12 mouse cellular contexts compared by ENCODE assay signal in genomic region chr5:149392420-149392988, GRCm38 (mm10). TPM values are rescaled to one million over a fixed set of nuclear protein-coding genes. Genes with fewer than 3 reads are reported as not detected.
A peak's percentile ranks its signal among the peaks of the same experiment; 100 is the strongest.
DNase-seq lines count a peak whose midpoint lies in the region; ATAC-seq and TF ChIP-seq lines count a peak whose summit lies in the region.
"Had no signal": no experiment of that assay in that cellular context is flagged by ENCODE, and none has a peak within 500 bp of the region (broad histone marks: within the 10 kb centered on the region; RNA-seq: fewer than 3 reads in every experiment).

No protein-coding gene starts in this region.

- peak; percentile 25; the same call in 1 of the 2 replicates for TF ChIP-seq CTCF in kidney, postnatal 0 days (IDR thresholded peaks at IDR 0.05; ENCODE audit: low read depth)
- TF ChIP-seq CTCF in stomach, postnatal 0 days (IDR thresholded peaks at IDR 0.05; ENCODE audit: low read depth), result peak; percentile 55

- H3K9ac ChIP-seq in kidney, postnatal 0 days (ENCODE audit: low read depth, low read length), result no peak overlapping the region
- H3K9ac ChIP-seq in embryonic facial prominence, embryonic 14.5 days (ENCODE audit: low read depth, low read length), result no peak overlapping the region
- H3K9ac ChIP-seq in stomach, postnatal 0 days (ENCODE audit: low read length), result no peak overlapping the region
- H3K9ac ChIP-seq: heart, embryonic 15.5 days had no signal

- H3K36me3 ChIP-seq in kidney, postnatal 0 days (ENCODE audit: insufficient read depth, low read length), result no peaks in the 10 kb centered on the region
- no peaks in the 10 kb centered on the region for H3K36me3 ChIP-seq in embryonic facial prominence, embryonic 14.5 days (ENCODE audit: control insufficient read depth, insufficient read depth, low read length)
- H3K36me3 ChIP-seq in stomach, postnatal 0 days (ENCODE audit: control insufficient read depth, insufficient read depth, low read length), result no peaks in the 10 kb centered on the region
- H3K36me3 ChIP-seq: heart, embryonic 15.5 days had no signal

- H3K27me3 ChIP-seq in kidney, postnatal 0 days (ENCODE audit: insufficient read depth, low read length), result no peaks in the 10 kb centered on the region
- no peaks in the 10 kb centered on the region for H3K27me3 ChIP-seq in embryonic facial prominence, embryonic 14.5 days (replicated peaks; ENCODE audit: control insufficient read depth, insufficient read depth, low read length)
- H3K27me3 ChIP-seq in stomach, postnatal 0 days (ENCODE audit: control insufficient read depth, insufficient read depth, low read length), result no peaks in the 10 kb centered on the region
- H3K27me3 ChIP-seq: heart, embryonic 15.5 days had no signal

- DNase-seq in kidney, postnatal 0 days (ENCODE audit: low spot score), result no peak
- DNase-seq in kidney, adult 9 months, result no peak
- DNase-seq in thymus, postnatal 4 days, result peak; percentile 38
- no peak for DNase-seq in thymus, adult 18-20 months
- DNase-seq in embryonic facial prominence, embryonic 14.5 days (ENCODE audit: low spot score), result peak; percentile 56
- no peak for DNase-seq in stomach, postnatal 0 days (ENCODE audit: low spot score)
- no peak for DNase-seq in spleen, adult 18-20 months
- DNase-seq in left cerebral cortex, adult 9 months (ENCODE audit: low spot score in 2 of 2), result no peak
- DNase-seq: cerebellum, adult 8-10 months; right cerebral cortex, adult 18-20 months; thymus, postnatal 25 days had no signal

- H3K4me2 ChIP-seq in kidney, postnatal 0 days (ENCODE audit: low read length), result no peak overlapping the region
- 0 out of 2 replicates have a peak overlapping the region, but pooled peaks have one; percentile 0 for H3K4me2 ChIP-seq in embryonic facial prominence, embryonic 14.5 days (ENCODE audit: low read depth, low read length)
- no peak overlapping the region for H3K4me2 ChIP-seq in stomach, postnatal 0 days (replicated peaks; ENCODE audit: low read depth)

- no peak for TF ChIP-seq EP300 in stomach, postnatal 0 days (optimal IDR thresholded peaks at IDR 0.05)

- H3K4me3 ChIP-seq in kidney, postnatal 0 days (replicated peaks; ENCODE audit: low read depth, low read length), result no peak overlapping the region
- H3K4me3 ChIP-seq in embryonic facial prominence, embryonic 14.5 days (ENCODE audit: low read depth, low read length), result no peak overlapping the region
- H3K4me3 ChIP-seq in stomach, postnatal 0 days (ENCODE audit: low read depth, low read length), result no peak overlapping the region
- H3K4me3 ChIP-seq: heart, embryonic 15.5 days had no signal

- H3K4me1 ChIP-seq in kidney, postnatal 0 days (replicated peaks; ENCODE audit: insufficient read depth, low read length), result 0 out of 2 replicates have a peak, but pooled peaks cover 7% of the 10 kb centered on the region
- peaks cover 20% of the 10 kb centered on the region for H3K4me1 ChIP-seq in embryonic facial prominence, embryonic 14.5 days (ENCODE audit: control insufficient read depth, insufficient read depth, low read length)
- no peaks in the 10 kb centered on the region for H3K4me1 ChIP-seq in stomach, postnatal 0 days (replicated peaks; ENCODE audit: control insufficient read depth, insufficient read depth)

- 64% methylated on average over 6 of the region's 6 CpGs for WGBS in kidney, postnatal 0 days
- WGBS in embryonic facial prominence, embryonic 14.5 days, result 30% methylated on average over 6 of the region's 6 CpGs
- WGBS in stomach, postnatal 0 days, result 41% methylated on average over 6 of the region's 6 CpGs

- ATAC-seq in kidney, postnatal 0 days (replicated peaks; ENCODE audit: low FRiP score, low read depth), result no peak
- ATAC-seq in embryonic facial prominence, embryonic 14.5 days (ENCODE audit: low read depth), result peak; percentile 45; the same call in 1 of the 2 replicates
- ATAC-seq in stomach, postnatal 0 days (ENCODE audit: low FRiP score, low TSS enrichment), result no peak

- H3K27ac ChIP-seq in kidney, postnatal 0 days, result no peak overlapping the region
- H3K27ac ChIP-seq in embryonic facial prominence, embryonic 14.5 days (replicated peaks; ENCODE audit: low read depth, low read length), result no peak overlapping the region
- 0 out of 2 replicates have a peak overlapping the region, but pooled peaks have one; percentile 20 for H3K27ac ChIP-seq in stomach, postnatal 0 days (replicated peaks)

- H3K9me3 ChIP-seq in kidney, postnatal 0 days (replicated peaks; ENCODE audit: low read length), result peaks cover 3% of the 10 kb centered on the region
- no peaks in the 10 kb centered on the region for H3K9me3 ChIP-seq in embryonic facial prominence, embryonic 14.5 days (ENCODE audit: control insufficient read depth, low read length)
- no peaks in the 10 kb centered on the region for H3K9me3 ChIP-seq in stomach, postnatal 0 days (ENCODE audit: control insufficient read depth, low read length)
- H3K9me3 ChIP-seq: heart, embryonic 15.5 days had no signal

RNA-seq across cellular contexts. Expression of gene Medag, which starts 19.0 kb away (rescaled TPM):
- polyA plus RNA-seq in kidney, postnatal 0 days (2015; fragmentation: Nextera tagmentation; extraction: Ambion mirVana), result 0.24 and 0.31 TPM in 2 replicates
- polyA plus RNA-seq in embryonic facial prominence, embryonic 14.5 days (2014; fragmentation: Nextera tagmentation; extraction: Ambion mirVana), result 3.1 and 3.3 TPM in 2 replicates
- 3.4 and 4.1 TPM in 2 replicates for polyA plus RNA-seq in stomach, postnatal 0 days (2015; fragmentation: Nextera tagmentation; extraction: Ambion mirVana)

RNA-seq across cellular contexts. Expression of gene Tex26, which starts 47.0 kb away (rescaled TPM):
- 0.14 and 0.23 TPM in 2 replicates for polyA plus RNA-seq in kidney, postnatal 0 days (2015; fragmentation: Nextera tagmentation; extraction: Ambion mirVana)
- 0.80 and 1.1 TPM in 2 replicates for polyA plus RNA-seq in embryonic facial prominence, embryonic 14.5 days (2014; fragmentation: Nextera tagmentation; extraction: Ambion mirVana)
- 0.27 and 0.61 TPM in 2 replicates for polyA plus RNA-seq in stomach, postnatal 0 days (2015; fragmentation: Nextera tagmentation; extraction: Ambion mirVana)

Comparison
In these comparisons a context has a peak if more than half of its experiments do, and no peak if none do; other contexts are left out.
1. DNase-seq: peak in thymus, postnatal 4 days (single experiment) and embryonic facial prominence, embryonic 14.5 days (single experiment); none in kidney, postnatal 0 days (single experiment), kidney, adult 9 months (single experiment), thymus, adult 18-20 months (0 of 2), stomach, postnatal 0 days (single experiment), spleen, adult 18-20 months (0 of 2) and left cerebral cortex, adult 9 months (0 of 2).